Mouse (Mus musculus): ENCODE measurements around the gene Stxbp5. TPM values are rescaled to one million over a fixed set of nuclear protein-coding genes. Genes with fewer than 3 reads are reported as not detected.

The Stxbp5 gene
- total and polyA plus RNA-seq, 3 experiments = 12.3 to 82.2 (median 19.6) TPM

- no peaks in the 10 kb centered on the region for H3K79me2 ChIP-seq (ENCODE audit: control insufficient read depth, insufficient read depth, low read length, poor library complexity)
- H3K4me3 ChIP-seq (ENCODE audit: control insufficient read depth in 1 of 2, insufficient read depth in 1 of 2, low read depth in 2 of 2, low read length in 2 of 2) = no peak overlapping the region
- TF ChIP-seq CTCF (IDR thresholded peaks at IDR 0.05 in 2 of 3, conservative IDR thresholded peaks at IDR 0.05 in 1 of 3; ENCODE audit: control insufficient read depth in 1 of 3, insufficient read depth in 1 of 3, low read depth in 2 of 3, low read length in 3 of 3, poor library complexity in 1 of 3, severe bottlenecking in 1 of 3) (no peak), MAZ (IDR thresholded peaks at IDR 0.05; ENCODE audit: low read depth, low read length) (no peak), E2F4 (IDR thresholded peaks at IDR 0.05; ENCODE audit: borderline replicate concordance, low read depth, low read length) (no peak), MEF2A (IDR thresholded peaks at IDR 0.05; ENCODE audit: extremely low read depth, insufficient replicate concordance, low read depth, low read length, poor library complexity, severe bottlenecking) (no peak)
- H3K27me3 ChIP-seq (ENCODE audit: control insufficient read depth in 1 of 2, insufficient read depth in 2 of 2, low read length in 2 of 2) = no peaks in the 10 kb centered on the region
- peaks cover 0 to 3% of the 10 kb centered on the region in 2 experiments; a peak in 1 of 4 replicates for H3K36me3 ChIP-seq (ENCODE audit: control insufficient read depth in 1 of 2, insufficient read depth in 2 of 2, low read length in 2 of 2)
- no peak overlapping the region for H3K27ac ChIP-seq (ENCODE audit: control insufficient read depth, low read depth, low read length)
- no peak for DNase-seq (ENCODE audit: low read depth, low spot score)
- H3K4me1 ChIP-seq (ENCODE audit: control insufficient read depth in 1 of 2, insufficient read depth in 2 of 2, low read length in 2 of 2) = no peaks in the 10 kb centered on the region; a peak in 2 of 4 replicates
- no peaks in the 10 kb centered on the region for H3K9me3 ChIP-seq (replicated peaks; ENCODE audit: insufficient read depth, low read length)
- H3K9ac ChIP-seq (ENCODE audit: control insufficient read depth, low read depth, low read length, poor library complexity, severe bottlenecking) = no peak overlapping the region
Measured at GRCm38 (mm10) chr10:9906185-9906584, 5.3 kb upstream of the Stxbp5 start.

- H3K79me2 ChIP-seq (ENCODE audit: control insufficient read depth, insufficient read depth, low read length, poor library complexity) = peaks cover 30% of the 10 kb centered on the region
- peak overlapping the region; percentile 57 for H3K27ac ChIP-seq (ENCODE audit: control insufficient read depth, low read depth, low read length)
- H3K4me3 ChIP-seq (ENCODE audit: control insufficient read depth in 1 of 2, insufficient read depth in 1 of 2, low read depth in 2 of 2, low read length in 2 of 2) = peak overlapping the region; percentile 74 to 93
- peaks cover 6 to 7% of the 10 kb centered on the region in 2 experiments; a peak in 3 of 4 replicates for H3K4me1 ChIP-seq (ENCODE audit: control insufficient read depth in 1 of 2, insufficient read depth in 2 of 2, low read length in 2 of 2)
- DNase-seq (ENCODE audit: low read depth, low spot score) = peak; percentile 97
- H3K9me3 ChIP-seq (replicated peaks; ENCODE audit: insufficient read depth, low read length) = no peaks in the 10 kb centered on the region
- H3K27me3 ChIP-seq (ENCODE audit: control insufficient read depth in 1 of 2, insufficient read depth in 2 of 2, low read length in 2 of 2) = no peaks in the 10 kb centered on the region
- TF ChIP-seq USF1 (IDR thresholded peaks at IDR 0.05; ENCODE audit: low read depth, low read length) (no peak), MAZ (IDR thresholded peaks at IDR 0.05; ENCODE audit: low read depth, low read length) (0 out of 2 replicates have a peak, but pooled peaks have one; percentile 21), MAX (IDR thresholded peaks at IDR 0.05; ENCODE audit: low read length) (peak; percentile 1; the same call in 1 of the 2 replicates), POLR2A (IDR thresholded peaks at IDR 0.05; ENCODE audit: control insufficient read depth in 1 of 2, insufficient read depth in 1 of 2, low read depth in 1 of 2, low read length in 2 of 2, poor library complexity in 1 of 2) (0 out of 4 replicates have a peak, but pooled peaks of 1 of the 2 experiments have one; percentile 31), HCFC1 (IDR thresholded peaks at IDR 0.05; ENCODE audit: low read depth, low read length) (peak; percentile 98), MYC (IDR thresholded peaks at IDR 0.05; ENCODE audit: low read depth, low read length) (no peak), ELF1 (IDR thresholded peaks at IDR 0.05; ENCODE audit: low read depth, low read length) (peak; percentile 80), CHD2 (IDR thresholded peaks at IDR 0.05; ENCODE audit: low read length) (peak; percentile 82), SIN3A (IDR thresholded peaks at IDR 0.05; ENCODE audit: low read length) (peak; percentile 48), KAT2A (conservative IDR thresholded peaks at IDR 0.05; ENCODE audit: low read depth, low read length) (peak; percentile 77)
- H3K9ac ChIP-seq (ENCODE audit: control insufficient read depth, low read depth, low read length, poor library complexity, severe bottlenecking) = peak overlapping the region; percentile 98
- H3K36me3 ChIP-seq (ENCODE audit: control insufficient read depth in 1 of 2, insufficient read depth in 2 of 2, low read length in 2 of 2) = peaks cover 0 to 13% of the 10 kb centered on the region in 2 experiments; a peak in 3 of 4 replicates
Measured at GRCm38 (mm10) chr10:9901697-9902239, 889 bp upstream of the Stxbp5 start.

Data from MEL (cell line).